Mouse (Mus musculus) cerebellum, adult 11-12 months (tissue): ENCODE data around the gene Txnip.
"Not testable (repeated sequence)": the region's sequence is repeated elsewhere in the genome, so short reads cannot be mapped to it uniquely, and the experiment has no call there.

Experiments
- DNase-seq: peaks from one replicate; pipeline ENCODE4 v3.0.0; 2022

The Txnip gene

GRCm38 (mm10) chr3:96596228-96596707 lies 38.5 kb downstream of the Txnip start, which contains the start of gene Ankrd34a:
Ankrd34a (plus strand) TSS chr3:96596636.
- DNase-seq = peak; percentile 92

GRCm38 (mm10) chr3:96596855-96597254 lies 39.1 kb downstream of the Txnip start:
- peak; percentile 75 for DNase-seq

- DNase-seq = peak; percentile 73
These were observed 39.7 kb downstream of the Txnip start for GRCm38 (mm10) chr3:96597435-96597891.

- peak; percentile 73 for DNase-seq
These were observed 40.7 kb downstream of the Txnip start for GRCm38 (mm10) chr3:96598156-96599068.

- no peak for DNase-seq
These were observed 41.3 kb downstream of the Txnip start for GRCm38 (mm10) chr3:96599069-96599393.

- DNase-seq = no peak
These were observed 41.7 kb downstream of the Txnip start for GRCm38 (mm10) chr3:96599411-96599810.

GRCm38 (mm10) chr3:96600639-96601250 lies 43.0 kb downstream of the Txnip start, which contains the start of gene Lix1l:
Lix1l (plus strand) TSS chr3:96601149.
- peak; percentile 95 for DNase-seq

- peak; percentile 82 for DNase-seq
These were observed 43.6 kb downstream of the Txnip start for GRCm38 (mm10) chr3:96601251-96601787.

- peak; percentile 66 for DNase-seq
These were observed 44.4 kb downstream of the Txnip start for GRCm38 (mm10) chr3:96601941-96602703.

GRCm38 (mm10) chr3:96602704-96603084 lies 44.9 kb downstream of the Txnip start:
- no peak for DNase-seq

GRCm38 (mm10) chr3:96603311-96603710 lies 45.6 kb downstream of the Txnip start:
- peak; percentile 70 for DNase-seq

- not testable (repeated sequence) for DNase-seq
These were observed 48.2 kb downstream of the Txnip start for GRCm38 (mm10) chr3:96606007-96606406.

GRCm38 (mm10) chr3:96606618-96607017 lies 48.9 kb downstream of the Txnip start:
- no peak for DNase-seq
